Mouse (Mus musculus) E14TG2a.4 (cell line): ENCODE data around the gene Adprh.

Experiments used
- CTCF ChIP-seq: conservative IDR thresholded peaks from 2 replicates; pipeline ENCODE4 v1.5.1; 2014; ENCODE audit warnings: low read length
- POU5F1 ChIP-seq: IDR thresholded peaks from 2 replicates; pipeline ENCODE4 v1.6.1; 2014; ENCODE audit warnings: low read length, borderline replicate concordance

GRCm38 (mm10) chr16:38447366-38447765 lies 5.1 kb downstream of the Adprh start:
- TF ChIP-seq CTCF (no peak; the same call in 1 of the 2 replicates), POU5F1 (no peak)
